Mouse (Mus musculus) CH12.LX (cell line): ENCODE measurements at regions not wholly inside any gene's neighbourhood (a gene's known extent, or its start where the extent isn't known, plus 50 kb on each side); places are given as distances from the start of the nearest gene placed in this dataset.

Source experiments
- DNase-seq: peaks from one replicate; pipeline ENCODE4 v3.0.0-alpha.2; 2013; ENCODE audit errors: extremely low read depth
- H3K27ac ChIP-seq: 2 replicates; pipeline ENCODE4 v1.5.1; 2012; ENCODE audit warnings: low read depth, mild to moderate bottlenecking, control low read depth, moderate library complexity; ENCODE audit not compliant: insufficient read depth
- H3K27me3 ChIP-seq: replicated peaks from 2 replicates; pipeline ENCODE3; 2012; ENCODE audit warnings: inconsistent platforms
- H3K36me3 ChIP-seq, 2 experiments: replicated peaks in 1 of 2; 2 replicates each; pipeline versions ENCODE3 to v1.6.1; 2012; ENCODE audit warnings: inconsistent platforms in 1 of 2, low read length in 1 of 2, mild to moderate bottlenecking in 1 of 2, mixed read lengths in 1 of 2, moderate library complexity in 1 of 2; ENCODE audit not compliant: control insufficient read depth in 1 of 2, insufficient read depth in 1 of 2
- H3K4me1 ChIP-seq, 2 experiments: 2 replicates each; pipeline ENCODE4 v1.6.1; 2012; ENCODE audit warnings: inconsistent platforms in 1 of 2, moderate library complexity in 1 of 2; ENCODE audit not compliant: insufficient read depth in 2 of 2, control insufficient read depth in 1 of 2
- H3K4me2 ChIP-seq: 2 replicates; pipeline ENCODE4 v1.6.1; 2012; ENCODE audit warnings: low read depth, mild to moderate bottlenecking, control low read depth; ENCODE audit not compliant: poor library complexity, insufficient read depth, severe bottlenecking
- H3K4me3 ChIP-seq, 3 experiments: fragments of 150-350 bp in 1 of 3; sonication (generic) in 1 of 3; replicated peaks in 1 of 3; 2 replicates each; pipeline versions ENCODE3 to v1.5.1; 2011 to 2012; ENCODE audit warnings: low read depth in 2 of 3, low read length in 2 of 3, mild to moderate bottlenecking in 2 of 3, moderate library complexity in 2 of 3, control low read depth in 1 of 3, improper control_type of control experiment in 1 of 3, inconsistent platforms in 1 of 3, mixed read lengths in 1 of 3; ENCODE audit not compliant: poor library complexity in 1 of 3
- H3K79me2 ChIP-seq: replicated peaks from 2 replicates; pipeline ENCODE4 v1.6.1; 2012; ENCODE audit warnings: mild to moderate bottlenecking, moderate library complexity; ENCODE audit not compliant: control insufficient read depth, poor library complexity, insufficient read depth, severe bottlenecking; ENCODE audit errors: extremely low read depth
- H3K9ac ChIP-seq: 2 replicates; pipeline ENCODE4 v1.6.1; 2012; ENCODE audit warnings: low read depth, mild to moderate bottlenecking, control low read depth, moderate library complexity; ENCODE audit not compliant: insufficient read depth
- H3K9me3 ChIP-seq: replicated peaks from 2 replicates; pipeline ENCODE3; 2012; ENCODE audit warnings: low read length, inconsistent platforms, mixed read lengths
- CHD1 ChIP-seq: IDR thresholded peaks from 2 replicates; pipeline ENCODE4 v1.6.1; 2012; ENCODE audit warnings: low read depth, low read length, improper control_type of control experiment, inconsistent platforms
- CHD2 ChIP-seq: IDR thresholded peaks from 2 replicates; pipeline ENCODE4 v1.6.1; 2011; ENCODE audit warnings: low read length, improper control_type of control experiment
- CTCF ChIP-seq, 2 experiments: IDR thresholded peaks in 1 of 2; conservative IDR thresholded peaks in 1 of 2; 2 replicates each; pipeline ENCODE4 v1.5.1; 2011 to 2012; ENCODE audit warnings: low read depth in 2 of 2, low read length in 2 of 2, improper control_type of control experiment in 1 of 2, inconsistent platforms in 1 of 2, mild to moderate bottlenecking in 1 of 2, moderate library complexity in 1 of 2
- E2F4 ChIP-seq: IDR thresholded peaks from 2 replicates; pipeline ENCODE4 v1.6.1; 2011; ENCODE audit warnings: low read depth, low read length, improper control_type of control experiment; ENCODE audit not compliant: insufficient replicate concordance
- ELF1 ChIP-seq: IDR thresholded peaks from 2 replicates; pipeline ENCODE4 v1.6.1; 2014; ENCODE audit warnings: low read depth, mild to moderate bottlenecking, inconsistent platforms, low read length, improper control_type of control experiment
- EP300 ChIP-seq: IDR thresholded peaks from 2 replicates; pipeline ENCODE4 v1.6.1; 2011; ENCODE audit warnings: low read length, improper control_type of control experiment
- HCFC1 ChIP-seq: IDR thresholded peaks from 2 replicates; pipeline ENCODE4 v1.6.1; 2012; ENCODE audit warnings: low read depth, mild to moderate bottlenecking, inconsistent platforms, low read length, improper control_type of control experiment
- JUND ChIP-seq: conservative IDR thresholded peaks from 2 replicates; pipeline ENCODE4 v1.6.1; 2011; ENCODE audit warnings: low read depth, low read length, improper control_type of control experiment
- KAT2A ChIP-seq: IDR thresholded peaks from 2 replicates; pipeline ENCODE4 v1.6.1; 2012; ENCODE audit warnings: low read length, improper control_type of control experiment, inconsistent platforms; ENCODE audit not compliant: insufficient replicate concordance
- MAFK ChIP-seq: IDR thresholded peaks from 2 replicates; pipeline ENCODE4 v1.6.1; 2011; ENCODE audit warnings: low read length, improper control_type of control experiment; ENCODE audit not compliant: insufficient replicate concordance
- MAX ChIP-seq: IDR thresholded peaks from 2 replicates; pipeline ENCODE4 v1.6.1; 2011; ENCODE audit warnings: low read length, improper control_type of control experiment
- MAZ ChIP-seq: IDR thresholded peaks from 2 replicates; pipeline ENCODE4 v1.6.1; 2012; ENCODE audit warnings: low read depth, mild to moderate bottlenecking, inconsistent platforms, low read length, improper control_type of control experiment, moderate library complexity
- MEF2A ChIP-seq: IDR thresholded peaks from 2 replicates; pipeline ENCODE4 v1.6.1; 2014; ENCODE audit warnings: low read depth, mild to moderate bottlenecking, inconsistent platforms, low read length, improper control_type of control experiment, borderline replicate concordance
- MYC ChIP-seq: IDR thresholded peaks from 2 replicates; pipeline ENCODE4 v1.6.1; 2011; ENCODE audit warnings: low read depth, mild to moderate bottlenecking, improper control_type of control experiment, low read length
- NELFE ChIP-seq: IDR thresholded peaks from 2 replicates; pipeline ENCODE4 v1.6.1; 2011; ENCODE audit warnings: low read depth, low read length, improper control_type of control experiment
- NRF1 ChIP-seq: IDR thresholded peaks from 2 replicates; pipeline ENCODE4 v1.6.1; 2014; ENCODE audit warnings: low read depth, mild to moderate bottlenecking, inconsistent platforms, low read length, improper control_type of control experiment, moderate library complexity
- RAD21 ChIP-seq: IDR thresholded peaks from 2 replicates; pipeline ENCODE4 v1.6.1; 2011; ENCODE audit warnings: low read depth, mild to moderate bottlenecking, low read length, improper control_type of control experiment, moderate library complexity
- RCOR1 ChIP-seq: conservative IDR thresholded peaks from 2 replicates; pipeline ENCODE4 v1.6.1; 2012; ENCODE audit warnings: low read depth, mild to moderate bottlenecking, inconsistent platforms, low read length, improper control_type of control experiment
- SIN3A ChIP-seq: IDR thresholded peaks from 2 replicates; pipeline ENCODE4 v1.6.1; 2012; ENCODE audit warnings: low read length, improper control_type of control experiment, inconsistent platforms
- SMC3 ChIP-seq: IDR thresholded peaks from 2 replicates; pipeline ENCODE4 v1.6.1; 2011; ENCODE audit warnings: low read depth, low read length, improper control_type of control experiment
- TBP ChIP-seq: conservative IDR thresholded peaks from 2 replicates; pipeline ENCODE4 v1.6.1; 2011; ENCODE audit warnings: low read depth, low read length, improper control_type of control experiment
- USF1 ChIP-seq: IDR thresholded peaks from 2 replicates; pipeline ENCODE4 v1.6.1; 2014; ENCODE audit warnings: low read depth, mild to moderate bottlenecking, inconsistent platforms, low read length, improper control_type of control experiment
- USF2 ChIP-seq: conservative IDR thresholded peaks from 2 replicates; pipeline ENCODE4 v1.6.1; 2011; ENCODE audit warnings: low read depth, low read length, improper control_type of control experiment
- ZMIZ1 ChIP-seq: IDR thresholded peaks from 2 replicates; pipeline ENCODE4 v1.6.1; 2012; ENCODE audit warnings: low read depth, mild to moderate bottlenecking, inconsistent platforms, low read length, improper control_type of control experiment
- dilution Hi-C: fragments of 300-500 bp; cut with MboI; formaldehyde crosslinking; loops from 2 replicates; pipeline ENCODE4 v1.14.3; 2020; ENCODE audit warnings: low sequenced_read_pairs; ENCODE audit not compliant: extremely low pct_unique_long_range_greater_than_20kb, extremely low pct_ligation_motif_present
- in situ Hi-C: fragments of 300-500 bp; cut with MboI; formaldehyde crosslinking; loops from 3 replicates; pipeline ENCODE4 v1.14.3; 2019; ENCODE audit warnings: low sequenced_read_pairs, low pct_ligation_motif_present, low pct_unique_long_range_greater_than_20kb, mixed read lengths

DNA sequence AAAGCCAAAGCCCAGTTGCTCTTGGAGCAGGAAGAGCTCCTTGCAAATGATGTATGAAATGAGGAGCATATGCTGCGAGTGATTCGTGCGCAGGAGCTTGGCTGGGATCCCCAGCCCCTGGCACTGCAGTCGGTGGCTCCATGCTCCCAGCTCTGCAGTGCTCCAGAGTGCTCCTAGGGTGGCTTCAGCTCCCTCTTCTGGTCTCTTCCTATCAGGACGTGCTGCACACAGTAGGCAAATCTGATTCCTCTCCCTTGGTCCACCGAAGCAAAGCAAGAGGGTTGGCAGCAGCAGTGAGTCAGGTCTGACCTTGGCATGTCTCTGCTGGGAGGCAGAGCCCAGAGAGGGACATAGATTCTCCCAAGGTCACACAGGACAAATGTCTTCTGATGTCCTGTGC is 130.3 kb upstream of the Zc3h12a start:
- H3K4me3 ChIP-seq, result no peak overlapping the region
- no peaks in the 10 kb centered on the region for H3K79me2 ChIP-seq
- TF ChIP-seq CTCF (conservative IDR thresholded peaks at IDR 0.05 in 1 of 2, IDR thresholded peaks at IDR 0.05 in 1 of 2; ENCODE audit: low read depth in 2 of 2, low read length in 2 of 2) (0 out of 4 replicates have a peak, but pooled peaks of 1 of the 2 experiments have one; percentile 1), NELFE (no peak)
- peaks cover 3% of the 10 kb centered on the region for H3K9me3 ChIP-seq
- H3K4me2 ChIP-seq, result no peak overlapping the region
- in situ Hi-C loops, result no loop called here
- H3K27ac ChIP-seq, result no peak overlapping the region
- H3K9ac ChIP-seq, result no peak overlapping the region
- H3K4me1 ChIP-seq, result no peaks in the 10 kb centered on the region
- dilution Hi-C loops, result no loop called here
- peaks cover 94% of the 10 kb centered on the region for H3K27me3 ChIP-seq
- DNase-seq, result no peak
- no peaks in the 10 kb centered on the region for H3K36me3 ChIP-seq

- no peak overlapping the region for H3K9ac ChIP-seq
- H3K27ac ChIP-seq, result no peak overlapping the region
- no peaks in the 10 kb centered on the region for H3K79me2 ChIP-seq
- dilution Hi-C loops, result no loop called here
- no peak overlapping the region for H3K4me2 ChIP-seq
- peaks cover 100% of the 10 kb centered on the region for H3K27me3 ChIP-seq
- no peaks in the 10 kb centered on the region for H3K36me3 ChIP-seq
- H3K4me3 ChIP-seq, result no peak overlapping the region
- peaks cover 5% of the 10 kb centered on the region for H3K9me3 ChIP-seq
- H3K4me1 ChIP-seq, result no peaks in the 10 kb centered on the region
- no peak for DNase-seq
- TF ChIP-seq CHD2 (no peak), E2F4 (no peak), CTCF (conservative IDR thresholded peaks at IDR 0.05 in 1 of 2, IDR thresholded peaks at IDR 0.05 in 1 of 2; ENCODE audit: low read depth in 2 of 2, low read length in 2 of 2) (no peak), MAFK (no peak), HCFC1 (no peak), MYC (no peak), ZMIZ1 (no peak), RCOR1 (no peak), RAD21 (no peak), CHD1 (no peak), MAX (no peak), USF1 (no peak), SIN3A (no peak), JUND (no peak)
- in situ Hi-C loops, result no loop called here
These were observed 125.5 kb upstream of the Zc3h12a start for GRCm38 (mm10) chr4:125253161-125253560.

- in situ Hi-C loops, result no loop called here
- no peak for TF ChIP-seq SMC3
- no peak for TF ChIP-seq ELF1
- TF ChIP-seq EP300, result no peak
- no peak for TF ChIP-seq CHD1
- TF ChIP-seq HCFC1, result no peak
- TF ChIP-seq MAZ, result no peak
- TF ChIP-seq NRF1, result no peak
- TF ChIP-seq TBP, result no peak
- no peak for TF ChIP-seq SIN3A
- TF ChIP-seq USF2, result no peak
- TF ChIP-seq KAT2A, result no peak
- no peak for TF ChIP-seq MEF2A
- no peak for TF ChIP-seq CHD2
- H3K4me3 ChIP-seq, result no peak overlapping the region
- H3K9me3 ChIP-seq, result peaks cover 5% of the 10 kb centered on the region
- H3K9ac ChIP-seq, result no peak overlapping the region
- H3K36me3 ChIP-seq, result no peaks in the 10 kb centered on the region
- H3K27me3 ChIP-seq, result peaks cover 99% of the 10 kb centered on the region
- dilution Hi-C loops, result no loop called here
- no peak overlapping the region for H3K4me2 ChIP-seq
- no peak for DNase-seq
- H3K79me2 ChIP-seq, result no peaks in the 10 kb centered on the region
- H3K4me1 ChIP-seq, result no peaks in the 10 kb centered on the region
- no peak overlapping the region for H3K27ac ChIP-seq
These were observed 124.6 kb upstream of the Zc3h12a start for GRCm38 (mm10) chr4:125252228-125252627.
